Mouse (Mus musculus) cerebellum, adult 9-11 months (tissue): Measurements from ENCODE around the gene Slc25a35.
"Not testable (repeated sequence)": the region's sequence is repeated elsewhere in the genome, so short reads cannot be mapped to it uniquely, and the experiment has no call there.

Source experiments
- DNase-seq: peaks from one replicate; pipeline ENCODE4 v3.0.0; 2022

Slc25a35 gene

GRCm38 (mm10) chr11:68962159-68962558, 5.8 kb upstream of the Slc25a35 start:
- DNase-seq: not testable (repeated sequence)

GRCm38 (mm10) chr11:68963405-68963804, 4.5 kb upstream of the Slc25a35 start:
- DNase-seq: no peak

- DNase-seq: no peak
Measured at GRCm38 (mm10) chr11:68965050-68965449, 2.9 kb upstream of the Slc25a35 start.

GRCm38 (mm10) chr11:68965845-68966244, 2.1 kb upstream of the Slc25a35 start:
- no peak for DNase-seq

- peak; percentile 29 for DNase-seq
Measured at GRCm38 (mm10) chr11:68966554-68966953, 1.4 kb upstream of the Slc25a35 start.

- DNase-seq: peak; percentile 58
Measured at GRCm38 (mm10) chr11:68968752-68969151, 821 bp downstream of the Slc25a35 start.

GRCm38 (mm10) chr11:68970232-68970631, 2.3 kb downstream of the Slc25a35 start:
- DNase-seq: peak; percentile 53

- DNase-seq: peak; percentile 86
Measured at GRCm38 (mm10) chr11:68973250-68974058, 5.5 kb downstream of the Slc25a35 start.

- no peak for DNase-seq
Measured at GRCm38 (mm10) chr11:68974059-68974450, 6.1 kb downstream of the Slc25a35 start.

GRCm38 (mm10) chr11:68975085-68975484, 7.2 kb downstream of the Slc25a35 start, which contains the start of gene Rangrf:
Rangrf (minus strand) TSS chr11:68975185.
- DNase-seq: no peak

- DNase-seq: no peak
Measured at GRCm38 (mm10) chr11:68975601-68976000, 7.7 kb downstream of the Slc25a35 start.

GRCm38 (mm10) chr11:68979320-68979733, 11.4 kb downstream of the Slc25a35 start:
- no peak for DNase-seq

- DNase-seq: no peak
Measured at GRCm38 (mm10) chr11:68980919-68981318, 13.0 kb downstream of the Slc25a35 start.

GRCm38 (mm10) chr11:68982639-68983369, 14.9 kb downstream of the Slc25a35 start:
- DNase-seq: peak; percentile 69

GRCm38 (mm10) chr11:68987365-68987882, 19.5 kb downstream of the Slc25a35 start:
- peak; percentile 46 for DNase-seq

- peak; percentile 85 for DNase-seq
Measured at GRCm38 (mm10) chr11:68988341-68988740, 20.4 kb downstream of the Slc25a35 start.

- DNase-seq: peak; percentile 75
Measured at GRCm38 (mm10) chr11:68993122-68993521, 25.2 kb downstream of the Slc25a35 start.

GRCm38 (mm10) chr11:68994377-68994776, 26.4 kb downstream of the Slc25a35 start:
- DNase-seq: no peak

GRCm38 (mm10) chr11:68997080-68997479, 29.1 kb downstream of the Slc25a35 start:
- no peak for DNase-seq

- not testable (repeated sequence) for DNase-seq
Measured at GRCm38 (mm10) chr11:69002782-69003181, 34.9 kb downstream of the Slc25a35 start.

- no peak for DNase-seq
Measured at GRCm38 (mm10) chr11:69003592-69003991, 35.7 kb downstream of the Slc25a35 start.

- no peak for DNase-seq
Measured at GRCm38 (mm10) chr11:69005193-69005592, 37.3 kb downstream of the Slc25a35 start.

- not testable (repeated sequence) for DNase-seq
Measured at GRCm38 (mm10) chr11:69006575-69006974, 38.6 kb downstream of the Slc25a35 start.
